Mouse (Mus musculus) E14TG2a.4 (cell line): ENCODE data around the gene Dmbt1.
"Not testable (repeated sequence)": the region's sequence is repeated elsewhere in the genome, so short reads cannot be mapped to it uniquely, and the experiment has no call there.

ENCODE experiments used
- CTCF ChIP-seq: conservative IDR thresholded peaks from 2 replicates; pipeline ENCODE4 v1.5.1; 2014; ENCODE audit warnings: low read length
- NANOG ChIP-seq: IDR thresholded peaks from 2 replicates; pipeline ENCODE4 v1.6.1; 2014; ENCODE audit warnings: borderline replicate concordance, low read length, mixed read lengths
- POU5F1 ChIP-seq: IDR thresholded peaks from 2 replicates; pipeline ENCODE4 v1.6.1; 2014; ENCODE audit warnings: low read length, borderline replicate concordance

- not testable (repeated sequence) for TF ChIP-seq CTCF, NANOG, POU5F1
Observed at GRCm38 (mm10) chr7:131059808-131060207, 28.0 kb downstream of the Dmbt1 start.
